Mouse (Mus musculus): Measurements from ENCODE around the gene Cdk2ap2.

DNA sequence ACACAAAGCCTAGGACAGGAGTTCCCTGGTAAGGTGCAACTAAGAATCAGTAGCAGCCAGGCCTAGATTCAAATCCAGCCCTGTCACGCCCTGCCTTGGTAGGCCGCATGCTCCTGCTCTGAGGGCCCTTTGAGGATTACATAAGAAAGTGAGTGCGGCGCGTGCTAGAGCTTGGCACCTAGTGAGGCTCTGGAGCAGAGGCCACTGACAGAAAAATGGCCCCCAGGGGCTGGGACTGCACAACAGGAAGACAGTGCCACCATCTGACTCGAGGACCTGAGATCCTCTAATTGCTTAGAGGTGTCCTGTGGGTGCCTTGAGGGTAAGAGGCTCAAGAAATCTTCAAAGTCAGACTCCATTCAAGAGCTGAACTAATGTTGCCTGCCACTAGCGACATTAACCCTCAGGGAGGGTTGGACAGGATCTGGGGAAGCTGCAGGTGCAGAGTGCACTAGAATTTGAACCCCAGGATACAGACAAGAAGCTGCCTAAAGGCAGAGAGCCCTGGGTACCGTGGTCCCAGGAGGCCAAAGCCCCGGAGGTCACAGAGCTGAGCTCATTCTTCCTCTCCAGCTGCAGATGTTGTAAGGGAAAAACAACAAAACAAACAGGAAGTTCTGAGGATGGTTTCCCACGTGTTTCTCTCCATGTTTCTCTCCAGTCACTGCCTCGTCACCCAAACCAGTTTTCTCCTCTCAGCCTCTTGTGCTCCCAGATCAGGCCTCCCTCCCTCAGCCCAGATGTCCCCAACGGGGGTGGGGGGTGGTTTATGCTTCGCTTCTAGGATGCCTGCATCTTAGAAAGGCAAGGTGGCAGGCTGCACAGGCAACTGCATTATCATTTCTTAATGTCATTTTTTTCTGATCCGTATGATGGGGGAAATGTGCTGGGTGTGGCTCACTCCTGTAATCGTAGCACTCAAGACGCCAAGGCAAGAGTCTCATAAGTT lies 47.8 kb downstream of the Cdk2ap2 start:
- TF ChIP-seq CTCF (IDR thresholded peaks at IDR 0.05; ENCODE audit: extremely low read depth, insufficient read depth, low read length) (no peak), POLR2A (IDR thresholded peaks at IDR 0.05; ENCODE audit: extremely low read depth, insufficient read depth, low read length) (no peak)
